Mouse (Mus musculus) small intestine, adult 2 months (tissue): ENCODE data around the gene Ppp4r3a.
A peak's percentile ranks its signal among the peaks of the same experiment; 100 is the strongest.

Source experiments
- CTCF ChIP-seq: fragments of 200-500 bp; IDR thresholded peaks from 2 replicates; pipeline ENCODE4 v1.5.1; 2012; ENCODE audit warnings: low read depth, mild to moderate bottlenecking, control low read depth, inconsistent platforms, low read length, moderate library complexity, mixed read lengths; ENCODE audit not compliant: insufficient replicate concordance, insufficient read length; ENCODE audit errors: extremely low read depth
- POLR2A ChIP-seq: fragments of 200-500 bp; IDR thresholded peaks from 2 replicates; pipeline ENCODE4 v1.6.1; 2012; ENCODE audit warnings: low read depth, mild to moderate bottlenecking, control low read depth, inconsistent platforms, low read length, moderate library complexity

DNA sequence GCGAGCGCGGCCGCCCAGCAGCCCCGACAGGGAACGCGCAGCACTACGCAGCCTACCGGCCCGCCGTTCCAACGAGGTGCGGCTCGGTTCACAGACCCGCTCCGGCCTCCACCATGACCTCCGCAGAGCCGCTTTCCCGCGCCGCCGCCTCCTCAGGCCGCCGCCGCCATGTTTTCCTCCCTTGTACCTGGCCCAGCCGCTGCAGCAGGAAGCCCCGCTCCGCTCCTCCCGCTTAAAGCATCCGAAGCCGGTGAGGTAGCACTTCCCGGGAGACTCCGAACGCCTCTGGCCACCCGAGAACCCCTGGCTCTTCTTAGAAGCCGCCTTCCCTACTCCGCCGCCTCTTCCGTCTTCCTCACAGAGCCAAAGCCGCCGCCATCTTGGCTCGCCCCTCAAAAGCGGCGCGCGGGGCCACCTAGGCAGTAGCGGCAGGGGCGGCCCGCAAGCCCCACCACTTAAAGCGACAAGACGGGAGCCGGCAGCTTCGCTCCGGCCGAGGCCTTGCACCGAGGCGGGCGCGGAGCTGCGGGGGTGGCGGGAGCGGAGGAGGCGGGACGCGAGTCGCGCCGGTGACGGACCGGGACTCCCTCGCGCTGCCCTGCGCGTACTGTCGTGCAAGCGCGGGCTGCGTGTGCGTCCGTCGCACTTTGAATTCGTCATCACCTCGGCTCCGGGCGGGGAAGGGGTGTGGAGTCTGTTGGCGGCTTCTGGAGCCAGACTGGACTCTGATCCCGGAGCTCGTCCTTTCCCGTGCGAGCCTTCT, at the start of gene Ppp4r3a:
- TF ChIP-seq POLR2A (peak; percentile 63), CTCF (no peak)
